Mouse (Mus musculus): ENCODE data around the gene Zc3h4.

Gene Zc3h4

DNA sequence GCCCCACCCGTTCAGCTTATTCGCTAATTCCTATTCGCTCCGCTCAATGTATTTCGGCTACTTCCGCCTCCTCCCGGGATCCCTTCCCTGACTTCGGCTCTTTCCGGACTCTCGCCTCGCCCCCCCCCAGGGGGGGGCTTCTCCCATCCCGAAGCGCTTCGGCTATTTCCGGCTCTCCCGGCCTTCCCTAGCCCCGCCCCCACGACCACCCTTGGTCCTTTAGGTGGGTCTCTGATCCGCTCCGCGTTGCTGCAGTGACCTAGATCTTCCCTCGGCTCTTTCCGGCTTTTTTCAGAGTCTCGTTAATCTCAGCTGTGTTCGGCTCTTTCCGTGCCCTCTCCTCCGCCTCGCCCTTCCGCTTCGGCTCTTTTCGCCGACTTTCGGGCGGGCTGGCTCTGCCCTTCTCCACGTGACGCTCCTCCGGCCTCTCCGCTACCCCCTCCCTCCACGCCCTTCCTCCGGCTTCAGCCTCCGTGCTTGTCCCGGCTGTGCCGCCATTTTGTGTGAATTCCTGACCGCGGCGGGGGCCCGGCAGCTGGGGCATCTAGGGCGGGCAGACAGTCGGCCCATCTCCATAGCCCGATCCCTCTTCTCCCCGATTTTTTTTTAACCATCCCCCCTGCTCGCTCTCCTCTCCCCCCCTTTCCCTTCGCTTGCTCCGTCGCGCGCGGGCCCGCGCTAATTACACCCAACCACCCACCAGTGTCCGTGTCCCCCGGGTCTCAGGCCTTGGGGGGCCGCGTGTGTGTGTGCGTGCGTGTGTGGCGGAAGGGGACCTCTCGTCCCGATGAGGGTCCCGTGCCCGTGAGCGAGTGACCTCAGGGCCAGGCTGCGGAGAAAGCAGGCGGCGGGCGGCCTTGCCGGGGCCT, 656 bp upstream of the Zc3h4 start:
- DNase-seq (ENCODE audit: low spot score) = peak; percentile 93

- peak; percentile 52 for DNase-seq (ENCODE audit: low spot score)
Measured at GRCm38 (mm10) chr7:16401991-16402431, 1.3 kb downstream of the Zc3h4 start.

DNA sequence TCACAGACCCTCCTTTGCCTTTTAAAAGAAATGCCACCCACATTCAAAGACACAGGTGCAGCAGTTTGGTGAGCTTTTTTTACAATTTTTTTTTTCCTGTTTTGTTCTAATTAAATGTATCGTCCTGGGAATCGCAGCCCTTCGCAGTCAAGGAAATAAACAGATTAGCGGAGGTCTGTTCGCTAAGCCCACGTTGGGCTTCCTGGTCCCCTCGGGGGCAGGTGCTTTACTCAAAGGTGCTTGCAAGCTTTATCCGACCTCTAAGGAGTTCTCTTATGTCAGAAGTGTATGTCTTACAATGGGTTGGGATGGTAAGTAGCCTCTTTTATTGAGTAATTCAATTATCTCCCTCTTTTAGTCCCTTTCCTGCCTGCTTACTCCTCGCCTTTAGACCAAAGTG, 1.7 kb downstream of the Zc3h4 start:
- DNase-seq (ENCODE audit: low spot score) = no peak

DNA sequence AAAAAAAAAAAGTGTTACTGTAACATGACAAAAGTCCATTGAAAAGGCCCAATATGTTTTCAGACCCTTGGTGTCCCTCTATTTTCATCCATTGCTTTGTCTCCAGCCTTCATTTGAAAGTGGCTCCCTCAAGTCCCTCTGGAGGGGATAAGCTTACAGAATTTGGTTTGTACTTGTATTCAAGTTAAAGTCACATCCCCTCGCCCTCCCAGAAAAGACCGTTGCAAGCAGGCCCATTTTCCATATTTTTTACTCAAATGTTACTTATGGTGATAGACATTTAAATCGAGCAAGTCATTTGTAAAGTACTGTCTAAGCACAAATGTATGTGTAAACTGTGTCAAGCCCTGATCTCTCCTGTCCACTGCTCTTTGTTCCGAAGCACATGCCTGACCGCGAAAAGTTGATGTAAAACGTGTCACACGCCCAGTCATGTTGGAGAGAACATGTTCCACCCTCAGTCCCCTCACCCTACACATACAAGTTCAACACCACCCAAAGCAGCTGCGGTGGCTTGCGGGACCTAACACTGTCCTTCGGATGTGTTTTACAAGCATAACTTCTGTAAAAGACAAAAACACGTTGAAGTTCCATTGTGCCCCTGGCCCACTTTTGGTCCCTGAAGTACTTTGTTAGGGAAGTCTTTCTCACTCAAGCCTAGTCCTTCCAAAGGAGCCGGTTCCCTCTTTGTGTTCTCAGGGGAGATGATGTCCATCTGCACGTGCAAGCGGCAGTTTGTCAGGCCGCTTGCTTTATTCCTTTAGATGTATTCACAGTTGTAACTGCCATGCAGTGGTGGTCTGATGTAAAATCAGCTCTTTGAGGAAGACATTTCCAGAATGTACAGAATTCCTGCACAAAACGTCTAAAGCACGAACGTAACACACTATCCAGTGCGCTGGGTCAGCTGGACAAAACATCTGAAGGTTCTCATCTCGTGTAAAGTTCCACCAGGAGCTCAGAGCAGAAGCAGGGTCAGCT, 2.5 kb downstream of the Zc3h4 start:
- peak; percentile 48 for DNase-seq (ENCODE audit: low spot score)

- DNase-seq (ENCODE audit: low spot score) = peak; percentile 73
Measured at GRCm38 (mm10) chr7:16404315-16405072, 3.8 kb downstream of the Zc3h4 start.

- peak; percentile 88 for DNase-seq (ENCODE audit: low spot score)
Measured at GRCm38 (mm10) chr7:16405073-16405455, 4.4 kb downstream of the Zc3h4 start.

DNA sequence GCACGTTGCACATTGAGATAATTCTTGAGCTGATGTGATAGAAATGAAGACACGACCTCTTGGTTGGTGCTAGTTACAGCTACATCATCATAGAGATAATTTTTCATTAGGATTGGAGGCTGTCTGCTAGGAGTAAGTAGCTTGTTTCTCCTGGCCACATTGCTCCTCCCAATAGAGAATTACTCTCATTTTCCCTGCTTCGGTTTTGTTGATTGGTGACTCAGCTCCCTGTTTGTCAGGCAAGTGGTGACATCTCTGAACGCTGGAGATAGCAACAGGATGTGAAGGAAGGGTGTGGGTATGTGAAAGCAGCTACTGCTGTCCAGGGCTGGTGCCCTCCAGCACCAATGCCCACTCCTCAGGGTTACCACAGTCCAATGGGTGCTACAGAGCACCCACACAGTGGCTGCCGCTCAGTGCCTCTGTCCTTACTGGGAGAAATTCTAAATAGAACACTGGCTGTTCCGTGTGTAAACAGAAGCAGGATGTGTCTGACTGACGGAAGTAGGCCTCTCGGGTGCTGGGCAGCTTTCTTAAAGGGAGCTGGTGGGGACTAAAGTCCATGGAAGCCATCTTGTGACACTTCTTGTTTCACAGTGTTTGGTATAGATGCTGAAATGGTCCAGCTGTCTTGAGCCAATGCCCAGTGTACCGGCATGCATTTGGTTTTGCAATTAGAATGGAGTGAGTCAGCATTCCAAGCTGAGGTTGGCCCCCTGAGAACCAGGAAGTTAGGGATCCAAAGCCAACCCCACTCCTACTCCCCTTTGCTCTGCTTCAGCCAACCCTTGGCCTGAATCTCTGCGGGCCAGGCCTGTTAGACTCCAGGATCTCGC, 5.0 kb downstream of the Zc3h4 start:
- peak; percentile 94 for DNase-seq (ENCODE audit: low spot score)

GRCm38 (mm10) chr7:16406978-16407377, 6.3 kb downstream of the Zc3h4 start:
- no peak for DNase-seq (ENCODE audit: low spot score)

DNA sequence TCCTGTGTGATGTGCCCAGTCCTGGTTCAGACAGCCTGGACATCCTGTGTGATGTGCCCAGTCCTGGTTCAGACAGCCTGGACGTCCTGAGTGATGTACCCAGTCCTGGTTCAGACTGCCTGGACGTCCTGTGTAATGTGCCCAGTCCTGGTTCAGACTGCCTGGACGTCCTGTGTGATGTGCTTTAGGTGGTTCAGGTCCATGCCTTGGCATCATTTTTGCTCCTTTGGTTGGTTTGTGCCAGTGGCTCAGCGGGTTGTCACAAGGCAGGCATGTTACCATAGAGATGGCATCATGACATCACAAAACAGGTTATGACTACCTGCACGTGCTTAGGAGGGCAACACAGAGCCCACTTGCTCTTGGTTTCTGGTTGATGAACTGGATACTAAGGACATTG, 10.4 kb downstream of the Zc3h4 start:
- DNase-seq (ENCODE audit: low spot score) = no peak

- no peak for DNase-seq (ENCODE audit: low spot score)
Measured at GRCm38 (mm10) chr7:16412220-16412896, 11.6 kb downstream of the Zc3h4 start.

GRCm38 (mm10) chr7:16412930-16413329, 12.2 kb downstream of the Zc3h4 start:
- no peak for DNase-seq (ENCODE audit: low spot score)

DNA sequence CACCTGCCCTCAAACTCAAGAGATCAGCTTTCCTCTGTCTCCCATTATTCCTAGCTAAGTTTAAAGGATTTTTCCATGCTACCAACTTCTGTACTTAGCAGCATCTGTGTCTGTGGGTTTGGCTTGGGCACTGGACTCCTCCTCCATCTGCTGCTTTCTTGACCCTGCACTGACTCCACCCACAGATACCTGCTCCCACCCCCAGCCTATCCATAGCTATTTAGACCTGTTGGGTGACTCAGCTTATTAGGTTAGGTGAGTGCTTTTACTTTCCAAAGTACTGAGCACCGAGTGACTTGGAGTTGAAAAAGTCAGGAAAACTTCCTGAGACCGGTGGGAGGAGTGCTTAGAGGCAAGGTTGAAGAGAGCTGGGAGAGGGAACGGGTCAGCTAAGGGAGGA, 14.7 kb downstream of the Zc3h4 start:
- no peak for DNase-seq (ENCODE audit: low spot score)

DNA sequence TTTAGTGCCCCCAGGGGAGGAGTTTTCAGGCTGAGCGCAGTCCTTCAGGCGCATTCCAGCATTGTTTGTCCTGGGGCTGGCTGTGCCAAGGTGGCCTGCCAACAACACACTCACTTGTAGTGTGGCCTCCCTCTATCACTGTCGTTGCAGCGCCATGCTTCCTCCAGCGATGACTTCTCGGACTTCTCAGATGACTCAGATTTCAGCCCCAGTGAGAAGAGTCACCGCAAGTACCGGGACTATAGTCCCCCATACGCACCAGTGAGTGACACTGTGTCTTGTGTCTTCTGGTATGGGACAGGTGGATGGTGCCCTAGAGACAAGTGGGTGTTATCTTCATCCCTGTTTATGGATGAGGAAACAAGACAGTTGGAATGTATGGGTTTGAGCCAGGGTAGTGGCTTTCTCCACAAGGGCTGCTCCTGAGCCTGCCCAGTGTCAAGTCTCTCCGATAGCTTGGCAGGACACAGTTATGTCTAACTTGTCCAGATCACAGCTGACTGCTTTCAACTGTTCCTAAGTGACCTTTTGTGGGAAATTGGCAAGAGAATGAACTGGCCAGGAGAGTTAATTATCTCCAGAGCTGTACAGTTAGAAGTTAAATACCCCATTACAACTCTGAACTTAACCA, 16.5 kb downstream of the Zc3h4 start:
- DNase-seq (ENCODE audit: low spot score) = peak; percentile 28

DNA sequence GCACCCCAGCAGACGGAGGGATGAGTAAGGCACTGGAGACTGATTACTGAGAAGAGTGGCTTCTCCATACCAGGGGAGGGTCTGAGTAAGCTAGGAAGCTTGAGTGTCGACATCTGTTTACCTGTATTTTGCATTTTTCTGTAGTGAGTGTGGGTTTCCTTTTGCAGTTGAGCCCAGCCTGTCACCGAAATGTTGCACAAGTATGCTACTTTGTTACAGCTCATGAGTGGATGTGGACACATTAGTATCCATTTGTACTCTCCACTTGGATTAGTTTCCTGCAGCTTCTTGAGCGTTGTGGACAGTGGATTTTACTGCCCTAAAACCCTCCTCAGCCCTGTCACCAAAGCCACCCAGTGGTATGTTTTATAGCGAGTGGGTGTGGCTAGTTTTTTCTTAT, 18.0 kb downstream of the Zc3h4 start:
- DNase-seq (ENCODE audit: low spot score) = peak; percentile 11

DNA sequence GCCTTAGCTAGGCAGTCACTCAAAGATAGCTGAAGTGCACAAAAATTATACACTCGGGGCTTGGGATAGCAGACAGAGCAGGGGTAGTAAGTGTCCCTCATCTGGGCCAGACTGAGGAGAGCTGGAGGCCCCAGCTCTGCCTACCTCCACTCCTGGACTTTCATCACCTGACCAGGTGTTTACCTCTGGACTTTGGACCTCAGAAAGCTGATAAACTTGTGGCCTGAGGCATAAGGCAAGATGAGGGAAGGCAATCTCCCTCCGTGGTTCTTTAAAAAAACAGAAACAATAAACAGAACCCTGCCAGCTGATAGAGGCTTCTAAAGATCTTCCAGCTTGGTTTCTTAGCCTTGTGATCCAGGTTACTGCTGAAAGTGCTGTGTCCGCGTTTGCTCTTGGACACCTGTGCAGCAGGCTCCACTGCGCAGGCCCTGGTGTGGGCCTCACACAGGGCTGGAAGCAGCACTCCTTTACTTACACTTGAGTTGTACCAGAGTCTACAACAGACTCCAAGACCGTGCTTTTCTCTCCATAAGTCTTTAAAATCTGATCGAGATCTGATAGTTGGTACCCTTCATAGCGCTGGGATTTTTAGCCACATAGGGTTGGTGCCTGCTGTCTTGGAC, 19.9 kb downstream of the Zc3h4 start:
- no peak for DNase-seq (ENCODE audit: low spot score)

- no peak for DNase-seq (ENCODE audit: low spot score)
Measured at GRCm38 (mm10) chr7:16422222-16422856, 21.6 kb downstream of the Zc3h4 start.

GRCm38 (mm10) chr7:16423731-16424130, 23.0 kb downstream of the Zc3h4 start:
- DNase-seq (ENCODE audit: low spot score) = no peak

DNA sequence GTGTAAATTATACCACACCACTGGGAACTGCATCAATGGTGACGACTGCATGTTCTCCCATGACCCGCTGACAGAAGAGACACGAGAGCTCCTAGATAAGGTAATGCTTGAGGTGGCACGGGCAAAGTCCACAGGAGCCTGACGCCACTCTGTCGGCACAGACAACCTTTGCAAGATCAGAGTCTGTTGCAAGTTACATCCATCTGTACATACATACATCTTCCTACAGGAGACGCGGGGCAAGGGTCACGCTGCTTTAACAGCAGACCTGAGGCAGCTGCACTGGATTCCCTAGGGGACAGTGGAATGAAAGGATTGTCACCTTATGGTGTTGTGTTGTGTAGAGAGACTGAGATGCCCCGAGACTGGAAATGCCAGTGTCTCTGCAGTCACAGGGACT, 25.0 kb downstream of the Zc3h4 start:
- no peak for DNase-seq (ENCODE audit: low spot score)

DNA sequence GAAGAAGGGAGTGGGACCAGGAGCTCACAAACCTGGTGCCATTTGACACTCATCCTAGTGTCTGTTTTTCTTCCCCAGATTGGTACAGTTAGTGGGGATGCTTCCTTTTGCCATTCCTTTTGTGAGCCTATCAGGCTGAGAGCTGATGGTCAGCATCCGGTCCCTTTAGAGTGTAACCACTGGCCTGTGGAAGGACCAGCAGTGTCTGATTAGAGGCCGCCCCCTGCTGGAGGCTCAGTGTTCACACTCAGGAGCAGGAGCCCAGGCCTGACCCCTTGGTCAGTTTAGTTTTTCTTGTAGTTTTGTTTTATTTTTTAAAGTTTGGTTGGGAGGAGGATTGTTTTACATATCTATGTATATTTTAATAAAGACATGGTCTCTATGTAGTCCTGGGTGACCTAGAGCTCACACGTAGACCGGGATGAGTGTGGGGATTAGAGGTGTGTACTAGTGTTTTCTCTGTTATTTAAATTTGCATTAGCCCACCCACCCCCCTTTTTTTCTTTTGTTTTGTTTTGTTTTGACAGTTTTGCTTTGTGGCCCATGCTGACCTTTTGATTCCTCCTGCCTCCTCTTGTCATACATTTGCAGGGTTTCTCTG, 25.5 kb downstream of the Zc3h4 start:
- DNase-seq (ENCODE audit: low spot score) = peak; percentile 78
